Mouse (Mus musculus): ENCODE data around the gene Esp15. TPM values are rescaled to one million over a fixed set of nuclear protein-coding genes. Genes with fewer than 3 reads are reported as not detected.
"Not testable (repeated sequence)": the region's sequence is repeated elsewhere in the genome, so short reads cannot be mapped to it uniquely, and the experiment has no call there.

Gene Esp15
- not detected for total RNA-seq (2021)
- long read RNA-seq, experiment 1: 0 reads
- long read RNA-seq, experiment 2: 0 reads

- H3K4me3 ChIP-seq; intact Hi-C loops (cut with DNase I); H3K27ac ChIP-seq; DNase-seq (ENCODE audit: extremely low spot score in 1 of 2, low spot score in 2 of 2): not testable (repeated sequence)
These were observed at the start of gene Esp15 for GRCm38 (mm10) chr17:39640654-39641053. Gene Esp15, plus strand, starts transcription at chr17:39640954.

DNA sequence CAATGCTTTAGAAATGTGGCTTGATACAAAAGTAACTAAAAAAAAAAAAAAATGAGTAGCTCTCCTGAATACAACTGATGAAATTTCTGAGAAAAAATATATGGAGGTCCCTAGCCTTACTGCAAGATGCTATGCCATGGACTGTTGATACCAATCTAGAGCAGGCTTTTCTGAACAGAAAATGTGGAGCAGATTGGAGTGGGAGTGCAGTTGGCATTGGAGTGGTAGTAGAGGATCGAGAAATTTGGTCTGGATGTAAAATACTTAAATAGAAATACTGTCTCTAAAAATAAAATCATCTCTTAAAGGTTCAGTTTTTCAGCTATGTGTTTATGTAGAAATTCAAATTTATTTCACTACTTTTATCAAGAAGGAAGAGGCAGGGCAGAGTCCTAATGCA is 49.2 kb upstream of the Esp15 start:
- intact Hi-C loops (cut with DNase I): no loop called here
- Histone ChIP-seq H3K27ac (no peak overlapping the region), H3K4me3 (no peak overlapping the region)
- no peak for TF ChIP-seq CTCF (IDR thresholded peaks at IDR 0.05)
- peak in 1 of 2 experiments; percentile 10 for DNase-seq (ENCODE audit: extremely low spot score in 1 of 2, low spot score in 2 of 2)

Other genes starting within 250 kb of the Esp15 start
- gene Esp18, start 234.6 kb upstream of the Esp15 start, total RNA-seq (2021): not detected
- gene Esp16, start 104.8 kb upstream of the Esp15 start, total RNA-seq (2021): not detected

All from left cerebral cortex, adult 2 months (tissue).